Mouse (Mus musculus): ENCODE results near the gene Mia2. TPM values are rescaled to one million over a fixed set of nuclear protein-coding genes. Genes with fewer than 3 reads are reported as not detected.

Gene Mia2
- 73.7 and 75.9 TPM in 2 replicates for polyA plus RNA-seq (2011; ENCODE audit: insufficient read depth, insufficient read length, low read depth, missing spikeins)

GRCm38 (mm10) chr12:59095104-59096025 is at the start of gene Mia2:
Gene Mia2 (plus strand): TSS chr12:59095799.
- Histone ChIP-seq H3K9me3 (replicated peaks; ENCODE audit: control insufficient read depth, insufficient read depth, low read length, poor library complexity, severe bottlenecking) (no peaks in the 10 kb centered on the region), H3K4me3 (ENCODE audit: low read depth, low read length) (no peak within 1 kb of the TSS), H3K27me3 (ENCODE audit: control insufficient read depth, insufficient read depth, low read length, poor library complexity, severe bottlenecking) (no peaks in the 10 kb centered on the region), H3K36me3 (ENCODE audit: control insufficient read depth, insufficient read depth, low read length, poor library complexity, severe bottlenecking) (no peaks in the 10 kb centered on the region), H3K9ac (ENCODE audit: low read depth, poor library complexity, severe bottlenecking) (no peak within 1 kb of the TSS), H3K4me1 (ENCODE audit: control insufficient read depth, insufficient read depth, low read length) (no peaks in the 10 kb centered on the region), H3K27ac (ENCODE audit: insufficient read depth, low read length) (no peak within 1 kb of the TSS)
- no peak for TF ChIP-seq POLR2A (IDR thresholded peaks at IDR 0.05; ENCODE audit: insufficient read depth, low read length)
- TF ChIP-seq EP300 (IDR thresholded peaks at IDR 0.05; ENCODE audit: insufficient read depth, low read depth, low read length), result no peak
- TF ChIP-seq CTCF (IDR thresholded peaks at IDR 0.05; ENCODE audit: low read depth, low read length), result no peak

- peaks cover 2% of the 10 kb centered on the region for H3K4me1 ChIP-seq (ENCODE audit: control insufficient read depth, insufficient read depth, low read length)
- no peak overlapping the region for H3K4me3 ChIP-seq (ENCODE audit: low read depth, low read length)
- H3K27ac ChIP-seq (ENCODE audit: insufficient read depth, low read length), result no peak overlapping the region
- no peaks in the 10 kb centered on the region for H3K9me3 ChIP-seq (replicated peaks; ENCODE audit: control insufficient read depth, insufficient read depth, low read length, poor library complexity, severe bottlenecking)
- H3K36me3 ChIP-seq (ENCODE audit: control insufficient read depth, insufficient read depth, low read length, poor library complexity, severe bottlenecking), result peaks cover 6% of the 10 kb centered on the region
- no peaks in the 10 kb centered on the region for H3K27me3 ChIP-seq (ENCODE audit: control insufficient read depth, insufficient read depth, low read length, poor library complexity, severe bottlenecking)
- no peak overlapping the region for H3K9ac ChIP-seq (ENCODE audit: low read depth, poor library complexity, severe bottlenecking)
- no peak for TF ChIP-seq CTCF (IDR thresholded peaks at IDR 0.05; ENCODE audit: low read depth, low read length)
- TF ChIP-seq POLR2A (IDR thresholded peaks at IDR 0.05; ENCODE audit: insufficient read depth, low read length), result no peak
- TF ChIP-seq EP300 (IDR thresholded peaks at IDR 0.05; ENCODE audit: insufficient read depth, low read depth, low read length), result no peak
These were observed 43.1 kb upstream of the Mia2 start for GRCm38 (mm10) chr12:59052470-59052869.

- TF ChIP-seq CTCF (IDR thresholded peaks at IDR 0.05; ENCODE audit: low read depth, low read length) (no peak), POLR2A (IDR thresholded peaks at IDR 0.05; ENCODE audit: insufficient read depth, low read length) (no peak), EP300 (IDR thresholded peaks at IDR 0.05; ENCODE audit: insufficient read depth, low read depth, low read length) (no peak)
- H3K4me3 ChIP-seq (ENCODE audit: low read depth, low read length), result no peak overlapping the region
- no peak overlapping the region for H3K27ac ChIP-seq (ENCODE audit: insufficient read depth, low read length)
- H3K27me3 ChIP-seq (ENCODE audit: control insufficient read depth, insufficient read depth, low read length, poor library complexity, severe bottlenecking), result no peaks in the 10 kb centered on the region
- peaks cover 6% of the 10 kb centered on the region for H3K36me3 ChIP-seq (ENCODE audit: control insufficient read depth, insufficient read depth, low read length, poor library complexity, severe bottlenecking)
- no peaks in the 10 kb centered on the region for H3K9me3 ChIP-seq (replicated peaks; ENCODE audit: control insufficient read depth, insufficient read depth, low read length, poor library complexity, severe bottlenecking)
- no peak overlapping the region for H3K9ac ChIP-seq (ENCODE audit: low read depth, poor library complexity, severe bottlenecking)
- H3K4me1 ChIP-seq (ENCODE audit: control insufficient read depth, insufficient read depth, low read length), result peaks cover 2% of the 10 kb centered on the region
These were observed 42.4 kb upstream of the Mia2 start for GRCm38 (mm10) chr12:59053166-59053565.

GRCm38 (mm10) chr12:59053976-59054375 is 41.6 kb upstream of the Mia2 start:
- H3K4me3 ChIP-seq (ENCODE audit: low read depth, low read length), result no peak overlapping the region
- peaks cover 2% of the 10 kb centered on the region for H3K4me1 ChIP-seq (ENCODE audit: control insufficient read depth, insufficient read depth, low read length)
- H3K27me3 ChIP-seq (ENCODE audit: control insufficient read depth, insufficient read depth, low read length, poor library complexity, severe bottlenecking), result no peaks in the 10 kb centered on the region
- H3K36me3 ChIP-seq (ENCODE audit: control insufficient read depth, insufficient read depth, low read length, poor library complexity, severe bottlenecking), result peaks cover 4% of the 10 kb centered on the region
- H3K9me3 ChIP-seq (replicated peaks; ENCODE audit: control insufficient read depth, insufficient read depth, low read length, poor library complexity, severe bottlenecking), result no peaks in the 10 kb centered on the region
- TF ChIP-seq CTCF (IDR thresholded peaks at IDR 0.05; ENCODE audit: low read depth, low read length), result no peak
- no peak for TF ChIP-seq POLR2A (IDR thresholded peaks at IDR 0.05; ENCODE audit: insufficient read depth, low read length)
- TF ChIP-seq EP300 (IDR thresholded peaks at IDR 0.05; ENCODE audit: insufficient read depth, low read depth, low read length), result no peak
- H3K27ac ChIP-seq (ENCODE audit: insufficient read depth, low read length), result no peak overlapping the region
- H3K9ac ChIP-seq (ENCODE audit: low read depth, poor library complexity, severe bottlenecking), result no peak overlapping the region

- Histone ChIP-seq H3K27ac (ENCODE audit: insufficient read depth, low read length) (no peak overlapping the region), H3K4me3 (ENCODE audit: low read depth, low read length) (no peak overlapping the region), H3K27me3 (ENCODE audit: control insufficient read depth, insufficient read depth, low read length, poor library complexity, severe bottlenecking) (no peaks in the 10 kb centered on the region), H3K9me3 (replicated peaks; ENCODE audit: control insufficient read depth, insufficient read depth, low read length, poor library complexity, severe bottlenecking) (no peaks in the 10 kb centered on the region), H3K9ac (ENCODE audit: low read depth, poor library complexity, severe bottlenecking) (no peak overlapping the region), H3K4me1 (ENCODE audit: control insufficient read depth, insufficient read depth, low read length) (peaks cover 2% of the 10 kb centered on the region), H3K36me3 (ENCODE audit: control insufficient read depth, insufficient read depth, low read length, poor library complexity, severe bottlenecking) (no peaks in the 10 kb centered on the region; the same call in 1 of the 2 replicates)
- TF ChIP-seq POLR2A (IDR thresholded peaks at IDR 0.05; ENCODE audit: insufficient read depth, low read length) (no peak), EP300 (IDR thresholded peaks at IDR 0.05; ENCODE audit: insufficient read depth, low read depth, low read length) (no peak), CTCF (IDR thresholded peaks at IDR 0.05; ENCODE audit: low read depth, low read length) (no peak)
These were observed 40.3 kb upstream of the Mia2 start for GRCm38 (mm10) chr12:59055196-59055850.

Measured in ES-Bruce4 (cell line).